Mouse (Mus musculus) left cerebral cortex, adult 11 months (tissue): ENCODE measurements at regions not wholly inside any gene's neighbourhood (a gene's known extent, or its start where the extent isn't known, plus 50 kb on each side); places are given as distances from the start of the nearest gene placed in this dataset.

ENCODE experiments used
- DNase-seq: peaks from one replicate; pipeline ENCODE4 v3.0.0; 2022; ENCODE audit warnings: low spot score

GRCm38 (mm10) chr2:159019921-159020534 lies 225.4 kb downstream of the Dhx35 start:
- peak; percentile 19 for DNase-seq

GRCm38 (mm10) chr2:159032147-159032546 lies 237.5 kb downstream of the Dhx35 start:
- DNase-seq: no peak

DNA sequence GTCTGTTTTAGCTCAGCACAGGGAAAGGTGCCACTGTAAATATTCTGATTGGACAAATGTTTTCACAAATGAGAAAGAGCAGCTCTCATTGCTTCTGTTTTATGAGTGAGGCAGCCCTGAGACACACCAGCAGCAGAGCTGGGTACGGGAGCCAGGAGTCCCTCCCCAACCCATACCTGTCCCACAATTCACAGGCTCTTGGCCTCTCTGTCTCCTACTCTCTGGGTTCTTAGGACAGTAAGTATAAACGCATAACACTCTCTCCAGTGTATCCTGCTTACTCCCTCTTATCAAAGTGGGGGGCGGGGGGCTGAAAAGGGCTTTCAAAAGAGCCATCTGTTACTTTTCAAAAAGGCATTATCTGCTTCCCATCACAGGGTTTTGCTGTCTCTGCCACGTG lies 245.3 kb downstream of the Dhx35 start:
- DNase-seq: no peak

- no peak for DNase-seq
Measured at GRCm38 (mm10) chr2:159053534-159053933, 258.9 kb downstream of the Dhx35 start.

- DNase-seq: peak; percentile 31
Measured at GRCm38 (mm10) chr2:159053936-159054335, 259.3 kb downstream of the Dhx35 start.

- no peak for DNase-seq
Measured at GRCm38 (mm10) chr2:159054451-159054850, 259.8 kb downstream of the Dhx35 start.

- no peak for DNase-seq
Measured at GRCm38 (mm10) chr2:159055780-159056179, 261.2 kb downstream of the Dhx35 start.

- no peak for DNase-seq
Measured at GRCm38 (mm10) chr2:159056960-159057359, 262.4 kb downstream of the Dhx35 start.

DNA sequence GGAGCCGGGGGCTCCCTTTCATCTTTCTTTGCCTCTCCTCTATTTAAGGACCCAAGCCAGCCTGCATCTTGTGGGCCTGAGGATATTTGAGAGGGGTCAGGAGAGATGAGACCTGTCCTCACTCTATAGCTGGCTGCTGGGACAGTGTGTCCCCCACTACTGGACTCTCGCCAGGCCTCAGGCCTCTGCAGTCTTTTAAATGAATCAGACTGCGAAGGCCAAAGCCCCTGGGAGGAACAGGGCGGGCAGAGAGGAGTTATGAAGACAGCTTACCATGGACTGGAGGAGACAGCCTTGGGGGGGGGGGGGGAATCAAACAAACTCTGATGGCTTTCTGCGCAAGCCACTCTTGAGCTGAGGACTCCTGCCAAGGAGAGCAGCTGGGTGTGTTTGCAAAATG lies 262.9 kb downstream of the Dhx35 start:
- no peak for DNase-seq

DNA sequence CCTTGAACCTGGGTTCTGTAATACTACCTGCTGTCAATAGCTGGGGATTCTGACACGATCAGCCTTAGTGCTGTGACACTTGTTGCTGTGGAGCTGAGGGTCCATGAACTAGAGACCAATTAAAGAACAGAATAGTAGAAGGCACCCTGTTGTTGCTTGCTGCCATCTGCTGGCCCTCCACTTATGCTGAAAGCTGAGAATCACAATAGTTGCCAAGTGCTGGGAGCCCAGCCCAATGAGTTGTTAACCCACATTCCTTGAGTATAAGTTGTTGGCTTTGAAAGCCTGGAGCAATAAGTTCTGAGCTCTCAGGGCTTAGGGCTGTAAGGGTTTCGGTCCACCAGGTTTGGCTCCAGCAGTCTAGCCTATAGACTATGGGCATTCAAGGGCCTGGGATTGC lies 267.7 kb downstream of the Dhx35 start:
- DNase-seq: no peak

DNA sequence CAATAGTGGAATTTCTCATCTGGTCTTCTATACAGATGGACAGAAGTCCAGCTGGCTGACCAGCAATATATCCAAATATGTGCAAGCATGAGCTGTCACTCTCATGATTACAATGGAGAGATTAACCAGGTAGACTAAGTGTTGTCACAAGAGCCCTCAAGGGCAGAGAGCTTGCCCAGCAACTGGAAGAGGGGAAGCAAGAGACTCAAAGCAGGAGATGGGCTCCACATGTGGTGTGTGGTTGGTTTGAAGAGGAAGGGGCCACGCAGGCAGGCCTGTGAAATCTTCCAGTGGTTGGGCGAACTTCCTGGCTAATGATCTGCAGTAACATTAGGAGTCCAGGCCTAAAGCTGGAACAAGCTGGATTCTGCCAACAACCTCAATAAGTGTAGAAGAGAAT lies 268.1 kb downstream of the Dhx35 start:
- DNase-seq: no peak

DNA sequence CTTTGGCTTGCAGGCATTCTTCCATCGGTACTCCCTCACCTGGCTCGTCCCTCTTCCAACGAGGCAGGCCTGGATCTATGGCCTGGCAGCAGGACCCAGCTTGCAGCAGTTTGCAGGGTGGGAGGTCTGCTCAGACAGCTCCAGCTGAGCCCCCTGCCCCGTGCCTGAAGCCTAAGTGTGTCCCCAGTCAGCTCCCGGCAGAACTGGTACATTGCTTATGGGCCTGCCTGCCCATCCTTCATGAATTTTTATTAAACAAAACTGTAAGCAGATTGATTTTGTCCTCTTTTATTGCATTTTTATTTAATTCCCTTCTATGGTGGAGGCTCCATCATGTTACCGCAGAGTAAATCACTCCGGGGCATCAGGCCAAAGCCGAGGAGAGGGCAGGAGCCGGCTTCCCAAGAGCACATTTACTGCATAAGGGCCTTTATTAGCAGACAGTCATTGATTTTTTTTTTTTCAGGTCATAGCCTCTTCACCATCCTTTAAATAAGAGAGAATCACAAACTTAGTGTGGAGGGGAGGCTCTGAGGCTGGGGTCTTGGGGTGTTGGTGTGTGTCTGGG lies 269.9 kb downstream of the Dhx35 start:
- DNase-seq: no peak

GRCm38 (mm10) chr2:159067506-159067905 lies 272.9 kb downstream of the Dhx35 start:
- no peak for DNase-seq

- no peak for DNase-seq
Measured at GRCm38 (mm10) chr2:159068303-159069020, 273.9 kb downstream of the Dhx35 start.

DNA sequence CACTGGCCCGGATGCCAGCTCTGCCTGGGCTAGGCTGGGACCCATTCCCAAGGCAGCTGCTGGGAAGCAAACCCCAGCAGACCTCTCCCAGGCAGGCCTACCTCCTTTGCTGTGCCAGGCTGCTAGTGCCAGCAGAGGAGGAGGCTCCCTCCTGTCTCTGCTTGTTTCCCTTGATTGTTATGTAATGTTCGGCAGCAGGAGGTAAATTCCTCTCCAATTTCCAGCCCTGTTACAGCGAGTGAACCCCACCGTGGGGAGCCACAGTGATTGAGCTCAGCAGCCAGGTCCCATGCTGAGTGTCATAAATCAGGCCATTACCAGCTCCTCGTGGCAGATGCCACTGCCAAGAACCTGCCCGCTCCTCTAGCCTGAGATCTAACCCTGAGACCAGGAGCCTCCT lies 274.6 kb downstream of the Dhx35 start:
- peak; percentile 23 for DNase-seq

GRCm38 (mm10) chr2:159072997-159073690 lies 278.5 kb downstream of the Dhx35 start:
- DNase-seq: no peak

DNA sequence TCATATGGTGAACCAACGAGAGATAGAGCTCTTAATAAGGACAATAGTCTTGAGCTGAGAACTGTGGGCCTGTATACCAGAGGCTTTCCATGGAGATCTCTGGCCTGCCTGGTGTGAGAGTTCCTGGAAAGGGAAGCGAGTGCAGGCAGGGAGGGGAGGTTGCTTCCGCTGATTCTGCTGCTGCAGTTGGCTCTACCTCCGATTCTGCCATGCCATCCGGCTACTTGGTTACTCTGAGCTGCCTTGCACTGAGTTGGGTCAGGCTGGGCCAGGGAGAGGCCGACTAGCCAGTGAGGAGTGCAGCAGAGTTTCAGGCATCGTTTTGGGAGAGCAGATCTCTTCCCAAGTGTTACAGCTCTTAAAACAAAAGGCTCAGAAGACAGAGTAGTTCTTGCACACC lies 285.2 kb downstream of the Dhx35 start:
- DNase-seq: no peak

DNA sequence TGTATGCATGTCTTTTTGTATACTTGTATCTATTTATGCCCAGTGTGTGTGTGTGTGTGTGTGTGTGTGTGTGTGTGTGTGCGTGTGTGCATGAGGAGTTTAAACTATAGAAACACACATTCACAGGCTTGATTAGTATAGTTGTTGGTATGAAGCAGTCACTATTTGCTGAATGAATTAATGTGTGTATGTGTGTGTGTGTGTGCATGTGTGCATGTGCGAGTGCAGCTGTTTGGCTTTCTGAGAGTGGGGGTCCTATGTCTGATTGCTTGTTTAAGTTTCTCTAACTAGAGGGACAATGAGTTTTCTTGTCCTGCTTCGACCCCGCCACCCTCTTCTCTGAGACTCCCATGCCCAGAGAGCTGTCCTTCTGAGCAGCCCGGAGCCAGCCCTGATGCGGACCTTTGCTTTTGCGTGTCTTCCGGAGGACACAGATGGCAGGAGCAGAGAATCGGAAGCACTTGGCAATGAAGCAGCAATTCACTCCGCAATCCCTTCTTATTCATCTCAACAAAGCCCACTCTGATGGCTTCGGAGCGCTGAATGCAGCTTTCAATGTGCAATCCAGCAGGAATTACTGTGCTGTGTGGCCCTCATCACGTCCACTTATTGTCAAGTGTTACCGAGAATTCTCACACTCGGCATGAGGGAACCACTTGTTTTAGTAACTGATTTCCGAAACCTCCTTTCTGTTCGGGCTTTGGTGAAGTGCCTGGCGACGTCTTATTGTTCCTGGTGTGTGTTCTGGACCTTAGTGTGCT lies 286.4 kb downstream of the Dhx35 start:
- DNase-seq: no peak

- no peak for DNase-seq
Measured at GRCm38 (mm10) chr2:159086836-159087235, 292.2 kb downstream of the Dhx35 start.

DNA sequence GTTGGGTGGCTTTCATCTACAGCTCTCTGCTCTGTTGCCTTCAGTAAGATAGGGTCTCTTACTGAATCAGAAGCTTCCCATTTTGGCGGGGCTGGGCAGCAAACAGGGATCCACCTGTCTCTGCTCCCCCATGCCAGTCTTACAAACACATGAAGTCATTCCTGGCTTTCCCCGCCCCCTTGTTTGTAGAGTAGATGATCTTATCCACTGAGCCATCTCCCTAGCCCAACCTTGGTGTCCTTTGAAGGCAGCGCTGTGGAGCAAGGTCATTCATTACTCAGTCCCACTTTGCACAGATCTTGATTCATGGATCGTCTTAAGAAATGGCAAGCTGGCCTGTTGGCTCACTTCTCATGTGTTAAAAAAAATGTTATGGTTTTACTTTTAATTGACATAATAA lies 293.6 kb downstream of the Dhx35 start:
- DNase-seq: no peak

GRCm38 (mm10) chr2:159096667-159097066 lies 302.1 kb downstream of the Dhx35 start:
- DNase-seq: no peak

DNA sequence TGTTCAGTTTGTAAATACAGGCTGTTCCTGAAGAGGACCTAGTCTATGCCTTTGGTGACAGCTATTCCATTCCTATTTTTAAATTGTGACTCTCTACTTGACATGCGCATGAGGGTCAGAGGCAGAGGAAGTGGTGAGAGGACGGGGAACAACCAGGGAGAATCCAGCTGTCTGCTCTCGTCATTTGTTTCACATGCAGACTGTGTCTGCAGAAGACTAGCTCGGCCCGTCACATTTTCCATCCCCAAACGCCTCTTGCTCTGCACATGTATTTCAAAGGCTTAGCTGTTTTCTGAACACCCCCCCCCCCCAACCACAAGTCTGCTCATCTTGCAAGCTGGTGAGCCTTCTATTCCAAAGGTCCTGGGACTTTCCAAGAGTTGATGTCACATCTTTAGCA lies 339.4 kb downstream of the Dhx35 start:
- DNase-seq: no peak
